Mouse (Mus musculus) forebrain, embryonic 16.5 days (tissue): ENCODE data around the gene Tbc1d22b. TPM values are rescaled to one million over a fixed set of nuclear protein-coding genes. Genes with fewer than 3 reads are reported as not detected.

Experiments used
- ATAC-seq: fragments of 200-750 bp; cut with Nextera tagmentation; 2 replicates; pipeline ENCODE4 v1.8.0; 2017; ENCODE audit warnings: mild to moderate bottlenecking, moderate library complexity
- H3K27ac ChIP-seq: fragments of 300-500 bp; sonication (generic); 2 replicates; pipeline ENCODE4 v1.5.1; 2014; ENCODE audit warnings: low read length, control low read depth
- H3K27me3 ChIP-seq: fragments of 300-500 bp; sonication (generic); replicated peaks from 2 replicates; pipeline ENCODE4 v1.6.1; 2014; ENCODE audit warnings: low read length; ENCODE audit not compliant: control insufficient read depth, insufficient read depth
- H3K36me3 ChIP-seq: fragments of 300-500 bp; sonication (generic); 2 replicates; pipeline ENCODE4 v1.6.1; 2014; ENCODE audit not compliant: control insufficient read depth, insufficient read depth
- H3K4me1 ChIP-seq: fragments of 300-500 bp; sonication (generic); replicated peaks from 2 replicates; pipeline ENCODE4 v1.6.1; 2014; ENCODE audit warnings: low read length; ENCODE audit not compliant: control insufficient read depth, insufficient read depth
- H3K4me2 ChIP-seq: fragments of 300-500 bp; sonication (generic); 2 replicates; pipeline ENCODE4 v1.6.1; 2014; ENCODE audit warnings: mild to moderate bottlenecking, low read length, control low read depth
- H3K4me3 ChIP-seq: fragments of 300-500 bp; sonication (generic); replicated peaks from 2 replicates; pipeline ENCODE4 v1.5.1; 2014; ENCODE audit warnings: mild to moderate bottlenecking, low read length, control low read depth
- H3K9ac ChIP-seq: fragments of 300-500 bp; sonication (generic); replicated peaks from 2 replicates; pipeline ENCODE4 v1.6.1; 2014; ENCODE audit warnings: low read depth, low read length, control low read depth
- H3K9me3 ChIP-seq: fragments of 300-500 bp; sonication (generic); 2 replicates; pipeline ENCODE4 v1.6.1; 2016; ENCODE audit warnings: low read length; ENCODE audit not compliant: control insufficient read depth
- WGBS: fragments of 180-500 bp; shearing (Covaris S2); extraction: QIAGEN DNeasy Blood & Tissue Kit; methylation state at CpG from one replicate; pipeline ENCODE4 v1.1.7; 2014; 5-methylcytosine and 5-hydroxymethylcytosine counted together
- polyA plus RNA-seq: library from polyadenylated mRNA; unstranded; fragments of >200 nt; fragmentation: Nextera tagmentation; extraction: Ambion mirVana; gene quantifications from 2 replicates; pipeline ENCODE4 v1.2.1, GENCODE M21; 2015

Gene Tbc1d22b
- polyA plus RNA-seq, 1 experiment from 2014 or later, result 25.9 TPM

GRCm38 (mm10) chr17:29552162-29552732 lies 2.7 kb downstream of the Tbc1d22b start, which contains the start of gene Tmem217:
Gene Tmem217 (minus strand): TSS chr17:29552385.
- ATAC-seq, result no peak
- WGBS, result 90% methylated on average over 5 of the region's 5 CpGs
- Histone ChIP-seq H3K4me2 (no peak within 1 kb of the TSS), H3K4me3 (no peak within 1 kb of the TSS), H3K27ac (no peak within 1 kb of the TSS), H3K9me3 (no peaks in the 10 kb centered on the region), H3K4me1 (peaks cover 15% of the 10 kb centered on the region), H3K9ac (no peak within 1 kb of the TSS), H3K27me3 (no peaks in the 10 kb centered on the region), H3K36me3 (no peaks in the 10 kb centered on the region)

- ATAC-seq, result no peak
- peaks cover 15% of the 10 kb centered on the region for H3K4me1 ChIP-seq
- no peaks in the 10 kb centered on the region for H3K9me3 ChIP-seq
- no peak overlapping the region for H3K4me2 ChIP-seq
- H3K9ac ChIP-seq, result no peak overlapping the region
- H3K4me3 ChIP-seq, result no peak overlapping the region
- no peak overlapping the region for H3K27ac ChIP-seq
- no peaks in the 10 kb centered on the region for H3K27me3 ChIP-seq
- no peaks in the 10 kb centered on the region for H3K36me3 ChIP-seq
These were observed 4.6 kb downstream of the Tbc1d22b start for GRCm38 (mm10) chr17:29554176-29554575.

DNA sequence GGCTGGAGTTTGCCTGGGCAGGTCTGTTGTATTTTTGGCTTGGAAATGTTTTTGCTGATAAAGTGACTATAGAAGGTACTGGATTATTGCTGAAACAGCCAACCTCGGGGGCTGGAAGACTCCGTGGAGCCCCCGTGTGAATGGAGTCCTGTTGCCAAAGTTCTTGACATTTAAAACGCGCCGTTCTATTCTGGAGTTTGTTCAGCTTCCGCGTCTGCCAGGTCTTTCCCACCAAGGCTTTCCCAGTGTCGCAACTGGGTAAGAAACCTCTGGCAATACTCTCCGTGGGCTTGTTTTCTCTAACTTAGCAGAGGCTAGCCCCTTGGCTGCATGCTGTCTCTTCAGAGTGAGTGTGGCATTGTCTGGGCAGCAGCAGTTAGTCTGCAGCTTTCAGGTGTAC lies 6.9 kb downstream of the Tbc1d22b start:
- H3K4me2 ChIP-seq, result no peak overlapping the region
- no peak overlapping the region for H3K9ac ChIP-seq
- no peaks in the 10 kb centered on the region; the same call in 1 of the 2 replicates for H3K4me1 ChIP-seq
- no peaks in the 10 kb centered on the region for H3K27me3 ChIP-seq
- ATAC-seq, result no peak
- H3K36me3 ChIP-seq, result no peaks in the 10 kb centered on the region
- H3K27ac ChIP-seq, result no peak overlapping the region
- 91% methylated on average over 10 of the region's 10 CpGs for WGBS
- no peaks in the 10 kb centered on the region for H3K9me3 ChIP-seq
- H3K4me3 ChIP-seq, result no peak overlapping the region

GRCm38 (mm10) chr17:29556893-29557292 lies 7.3 kb downstream of the Tbc1d22b start:
- H3K27me3 ChIP-seq, result no peaks in the 10 kb centered on the region
- H3K36me3 ChIP-seq, result no peaks in the 10 kb centered on the region
- H3K4me1 ChIP-seq, result no peaks in the 10 kb centered on the region
- no peak overlapping the region for H3K4me2 ChIP-seq
- 91% methylated on average over 7 of the region's 7 CpGs for WGBS
- no peak overlapping the region for H3K9ac ChIP-seq
- ATAC-seq, result no peak
- no peak overlapping the region for H3K4me3 ChIP-seq
- no peak overlapping the region for H3K27ac ChIP-seq
- no peaks in the 10 kb centered on the region for H3K9me3 ChIP-seq

- Histone ChIP-seq H3K4me2 (no peak overlapping the region), H3K4me1 (no peaks in the 10 kb centered on the region), H3K4me3 (no peak overlapping the region), H3K27ac (no peak overlapping the region), H3K9ac (no peak overlapping the region), H3K36me3 (no peaks in the 10 kb centered on the region), H3K9me3 (no peaks in the 10 kb centered on the region), H3K27me3 (no peaks in the 10 kb centered on the region)
- no peak for ATAC-seq
- 93% methylated on average over 5 of the region's 5 CpGs for WGBS
These were observed 8.9 kb downstream of the Tbc1d22b start for GRCm38 (mm10) chr17:29558476-29558875.

GRCm38 (mm10) chr17:29565521-29565920 lies 15.9 kb downstream of the Tbc1d22b start:
- Histone ChIP-seq H3K36me3 (no peaks in the 10 kb centered on the region), H3K27ac (no peak overlapping the region), H3K9ac (no peak overlapping the region), H3K4me2 (no peak overlapping the region), H3K4me1 (no peaks in the 10 kb centered on the region), H3K4me3 (no peak overlapping the region), H3K9me3 (no peaks in the 10 kb centered on the region), H3K27me3 (no peaks in the 10 kb centered on the region)
- no peak for ATAC-seq
- 97% methylated on average over 5 of the region's 5 CpGs for WGBS

GRCm38 (mm10) chr17:29568435-29568834 lies 18.9 kb downstream of the Tbc1d22b start:
- 93% methylated on average over 15 of the region's 15 CpGs for WGBS
- no peak for ATAC-seq

DNA sequence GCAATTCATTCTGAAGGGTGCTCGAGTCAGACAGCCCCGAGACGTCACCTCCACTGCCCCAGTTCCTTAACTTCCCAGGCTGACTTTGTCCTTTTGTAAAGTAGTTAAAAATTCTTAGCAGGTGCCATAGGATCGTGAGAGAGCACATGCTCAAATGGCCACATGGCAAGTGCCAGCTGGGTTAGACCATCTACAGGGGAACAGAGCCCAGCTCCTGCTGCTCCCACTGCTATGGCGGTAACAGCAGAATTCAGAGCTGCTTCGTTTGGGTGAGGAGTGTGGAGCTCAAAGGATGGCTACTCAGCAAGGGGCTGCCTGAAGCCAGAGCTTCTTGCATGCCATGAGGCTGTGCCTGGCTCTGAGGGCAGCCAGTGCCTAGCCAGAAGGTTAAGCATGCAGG lies 20.2 kb downstream of the Tbc1d22b start:
- Histone ChIP-seq H3K36me3 (peaks cover 3% of the 10 kb centered on the region; the same call in 1 of the 2 replicates), H3K4me3 (no peak overlapping the region), H3K4me2 (no peak overlapping the region), H3K9me3 (no peaks in the 10 kb centered on the region), H3K9ac (no peak overlapping the region), H3K27ac (no peak overlapping the region), H3K27me3 (no peaks in the 10 kb centered on the region), H3K4me1 (no peaks in the 10 kb centered on the region)
- ATAC-seq, result no peak
- 77% methylated on average over 6 of the region's 6 CpGs for WGBS

More at GRCm38 (mm10) chr17:29568435-29568834, 18.9 kb downstream of the Tbc1d22b start:
- Histone ChIP-seq H3K36me3 (peaks cover 3% of the 10 kb centered on the region; the same call in 1 of the 2 replicates), H3K9me3 (no peaks in the 10 kb centered on the region), H3K4me3 (no peak overlapping the region), H3K4me1 (no peaks in the 10 kb centered on the region), H3K27me3 (no peaks in the 10 kb centered on the region), H3K9ac (no peak overlapping the region), H3K4me2 (no peak overlapping the region), H3K27ac (no peak overlapping the region)

DNA sequence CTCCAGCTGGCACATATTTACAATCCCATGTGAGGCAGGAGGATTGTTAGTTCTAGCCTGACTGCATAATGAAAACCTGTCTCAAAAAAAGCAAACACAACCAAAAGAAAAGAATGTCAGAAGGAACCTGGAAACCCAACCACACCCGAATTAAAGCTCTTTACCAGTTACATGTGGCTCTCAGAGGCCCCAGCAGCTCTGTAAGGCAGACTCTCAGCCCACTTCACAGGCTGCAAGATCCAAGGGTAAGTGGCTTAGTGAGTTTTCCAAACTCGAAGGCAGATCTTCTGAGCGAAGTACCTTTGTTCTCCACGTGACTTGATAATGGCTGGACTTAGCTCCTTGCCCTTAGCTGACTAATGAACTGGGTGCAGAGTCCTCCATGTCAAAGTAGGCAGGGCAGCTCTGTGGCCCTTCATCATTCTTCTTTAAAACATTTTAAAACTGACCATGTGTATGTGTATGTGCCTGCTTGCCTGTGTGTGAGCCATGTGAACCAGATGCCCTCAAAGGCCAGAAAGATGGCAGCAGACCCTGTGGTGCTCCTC lies 30.1 kb downstream of the Tbc1d22b start:
- WGBS, result 89% methylated on average over 4 of the region's 4 CpGs
- Histone ChIP-seq H3K4me2 (no peak overlapping the region), H3K4me1 (peaks cover 10% of the 10 kb centered on the region), H3K27me3 (no peaks in the 10 kb centered on the region), H3K9me3 (no peaks in the 10 kb centered on the region), H3K27ac (no peak overlapping the region), H3K9ac (no peak overlapping the region), H3K36me3 (peaks cover 15% of the 10 kb centered on the region), H3K4me3 (no peak overlapping the region)
- ATAC-seq, result no peak
